1 mouse cellular context compared by ENCODE assay signal in genomic region chr15:83464083-83464904, GRCm38 (mm10).
TF ChIP-seq lines count a peak whose summit lies in the region.

TSS of gene Pacsin2 (minus strand) at chr15:83464606.

TF ChIP-seq in CH12.LX, 34 proteins besides CTCF, POLR2A, EP300 and RAD21 (continued from another document):
- TF ChIP-seq MXI1 (IDR thresholded peaks at IDR 0.05; ENCODE audit: low read depth, low read length), result 0 out of 2 replicates have a peak, but pooled peaks have one; percentile 52
- TF ChIP-seq USF2 (conservative IDR thresholded peaks at IDR 0.05; ENCODE audit: low read depth, low read length), result no peak
- peak; percentile 48 for TF ChIP-seq ELF1 (IDR thresholded peaks at IDR 0.05; ENCODE audit: low read depth, low read length)
- TF ChIP-seq GABPA (IDR thresholded peaks at IDR 0.05; ENCODE audit: insufficient replicate concordance, low read depth, low read length), result no peak
- no peak for TF ChIP-seq PAX5 (IDR thresholded peaks at IDR 0.05; ENCODE audit: low read length)
- peak; percentile 37; the same call in 1 of the 2 replicates for TF ChIP-seq NELFE (IDR thresholded peaks at IDR 0.05; ENCODE audit: low read depth, low read length)
- no peak for TF ChIP-seq RCOR1 (conservative IDR thresholded peaks at IDR 0.05; ENCODE audit: low read depth, low read length)
- peak; percentile 3; the same call in 1 of the 2 replicates for TF ChIP-seq IRF4 (IDR thresholded peaks at IDR 0.05; ENCODE audit: low read depth, low read length)
- no peak for TF ChIP-seq CHD1 (IDR thresholded peaks at IDR 0.05; ENCODE audit: low read depth, low read length)
- TF ChIP-seq MAZ (IDR thresholded peaks at IDR 0.05; ENCODE audit: low read depth, low read length), result no peak
- TF ChIP-seq ZMIZ1 (IDR thresholded peaks at IDR 0.05; ENCODE audit: low read depth, low read length), result peak; percentile 52; the same call in 1 of the 2 replicates
- no peak for TF ChIP-seq USF1 (IDR thresholded peaks at IDR 0.05; ENCODE audit: low read depth, low read length)
- TF ChIP-seq E2F4 (IDR thresholded peaks at IDR 0.05; ENCODE audit: insufficient replicate concordance, low read depth, low read length), result no peak
- TF ChIP-seq POLR2AphosphoS2 (IDR thresholded peaks at IDR 0.05; ENCODE audit: low read depth, low read length), result no peak
- TF ChIP-seq JUND (conservative IDR thresholded peaks at IDR 0.05; ENCODE audit: low read depth, low read length), result no peak
- peak; percentile 28; the same call in 1 of the 2 replicates for TF ChIP-seq MYC (IDR thresholded peaks at IDR 0.05; ENCODE audit: low read depth, low read length)
